Mouse (Mus musculus) small intestine, adult 2 months (tissue): ENCODE results near the gene Fetub.

Experiments
- CTCF ChIP-seq: fragments of 200-500 bp; IDR thresholded peaks from 2 replicates; pipeline ENCODE4 v1.5.1; 2012; ENCODE audit warnings: low read depth, mild to moderate bottlenecking, control low read depth, inconsistent platforms, low read length, moderate library complexity, mixed read lengths; ENCODE audit not compliant: insufficient replicate concordance, insufficient read length; ENCODE audit errors: extremely low read depth
- POLR2A ChIP-seq: fragments of 200-500 bp; IDR thresholded peaks from 2 replicates; pipeline ENCODE4 v1.6.1; 2012; ENCODE audit warnings: low read depth, mild to moderate bottlenecking, control low read depth, inconsistent platforms, low read length, moderate library complexity

DNA sequence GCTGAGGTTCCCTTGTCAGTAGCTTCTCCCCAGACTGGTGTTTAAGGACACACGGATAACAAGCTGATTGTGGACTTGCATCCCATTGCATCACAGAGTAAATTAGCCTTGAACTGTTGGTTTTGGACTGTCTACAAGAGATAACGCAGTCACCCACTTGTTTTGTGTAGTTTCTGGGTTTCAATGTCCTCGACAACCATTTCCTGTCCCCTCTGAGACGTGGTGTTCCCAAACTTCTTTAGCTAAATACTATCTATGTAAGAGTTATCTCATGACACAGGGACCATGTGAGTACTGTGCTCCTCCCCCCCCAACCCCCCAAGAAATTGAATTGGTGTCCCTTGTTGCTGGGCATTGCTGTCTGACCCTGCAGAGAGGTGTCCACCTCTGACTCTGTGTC lies 36.6 kb upstream of the Fetub start:
- TF ChIP-seq POLR2A (no peak), CTCF (no peak)
